8 mouse cellular contexts compared by ENCODE assay signal in the genomic region with DNA sequence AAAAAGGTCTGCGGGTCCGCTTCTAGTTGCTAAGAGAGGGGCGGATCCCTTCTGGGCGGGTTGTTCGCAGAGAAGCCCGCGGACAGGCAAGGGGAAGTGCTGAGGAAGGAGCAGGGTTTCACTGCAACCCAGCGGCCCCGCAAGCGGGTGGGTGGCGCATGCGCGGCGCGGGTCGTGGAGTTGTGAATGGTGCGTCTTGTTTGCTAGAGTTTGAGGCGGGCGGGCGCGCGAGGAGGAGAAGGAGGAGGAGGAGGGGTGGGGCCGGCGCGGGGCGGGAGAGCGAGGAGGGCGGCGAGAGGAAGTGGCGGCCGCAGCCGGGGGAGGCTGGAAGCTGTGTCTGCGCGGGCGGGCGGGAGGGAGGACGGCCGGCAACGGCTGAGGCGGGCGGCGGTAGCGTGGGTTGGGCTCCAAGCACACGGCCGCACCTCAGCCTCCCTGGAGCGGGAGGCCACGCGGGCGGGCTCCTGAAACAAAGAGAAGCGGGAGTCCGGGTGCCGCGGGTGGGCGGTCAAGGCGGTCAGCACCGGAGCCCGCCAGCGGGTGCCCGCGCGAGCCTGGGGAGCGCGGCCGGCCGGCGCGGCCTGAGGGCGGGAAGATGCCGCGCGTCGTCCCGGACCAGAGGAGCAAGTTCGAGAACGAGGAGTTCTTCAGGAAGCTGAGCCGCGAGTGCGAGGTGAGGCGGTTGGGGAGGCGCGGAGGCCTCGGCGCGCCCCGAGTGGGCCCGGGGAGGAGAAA. TPM values are rescaled to one million over a fixed set of nuclear protein-coding genes. Genes with fewer than 3 reads are reported as not detected.
A peak's percentile ranks its signal among the peaks of the same experiment; 100 is the strongest.
DNase-seq lines count a peak whose midpoint lies in the region; ATAC-seq and TF ChIP-seq lines count a peak whose summit lies in the region.

A gene (plus strand): TSS at position 294 of the 735 bp plus-strand sequence.

- H3K27ac ChIP-seq in gastrocnemius, adult 2 months, result peak within 1 kb of the TSS; percentile 97
- peak within 1 kb of the TSS; percentile 92 for H3K27ac ChIP-seq in hindbrain, postnatal 0 days
- peak within 1 kb of the TSS; percentile 82 for H3K27ac ChIP-seq in left cerebral cortex, adult 2 months
- H3K27ac ChIP-seq in macrophage, result peak within 1 kb of the TSS; percentile 73

- peaks cover 34% of the 10 kb centered on the region for H3K79me2 ChIP-seq in macrophage (ENCODE audit: inconsistent target)

- no peaks in the 10 kb centered on the region; the same call in 1 of the 2 replicates for H3K4me1 ChIP-seq in hindbrain, postnatal 0 days (ENCODE audit: insufficient read depth, low read length)

- no peaks in the 10 kb centered on the region for H3K36me3 ChIP-seq in hindbrain, postnatal 0 days (ENCODE audit: insufficient read depth, low read length)
- H3K36me3 ChIP-seq in macrophage (ENCODE audit: inconsistent target), result no peaks in the 10 kb centered on the region

- H3K9me3 ChIP-seq in hindbrain, postnatal 0 days (ENCODE audit: low read length), result no peaks in the 10 kb centered on the region

- intact Hi-C loops in gastrocnemius, adult 2 months (cut with DNase I), result loop anchor here (5.0 kb wide), 1 partner anchor 52 kb away; no protein-coding TSS in a partner anchor
- intact Hi-C loops in left cerebral cortex, adult 2 months (cut with DNase I), result loop anchor here (5.0 kb wide), 1 partner anchor 52 kb away; no protein-coding TSS in a partner anchor

- ATAC-seq in common myeloid progenitor, adult 5-6 weeks (replicated peaks; ENCODE audit: low read depth, poor library complexity, severe bottlenecking), result peak; percentile 94
- peak; percentile 94 for ATAC-seq in hindbrain, postnatal 0 days

- H3K9ac ChIP-seq in hindbrain, postnatal 0 days (replicated peaks; ENCODE audit: low read length), result peak within 1 kb of the TSS; percentile 86

- H3K4me3 ChIP-seq in gastrocnemius, adult 2 months, result peak within 1 kb of the TSS; percentile 94
- H3K4me3 ChIP-seq in hindbrain, postnatal 0 days (ENCODE audit: low read length), result peak within 1 kb of the TSS; percentile 98
- peak within 1 kb of the TSS; percentile 85 for H3K4me3 ChIP-seq in left cerebral cortex, adult 2 months
- peak within 1 kb of the TSS; percentile 65 for H3K4me3 ChIP-seq in macrophage (ENCODE audit: inconsistent target)

- peak within 1 kb of the TSS; percentile 69 for H3K4me2 ChIP-seq in hindbrain, postnatal 0 days (ENCODE audit: low read depth, low read length)

- DNase-seq in ZHBTc4 (ENCODE audit: low read depth, low spot score), result peak; percentile 99
- DNase-seq in gastrocnemius, adult 2 months, result peak; percentile 99
- peak; percentile 97 for DNase-seq in hindbrain, postnatal 0 days (ENCODE audit: low spot score)
- DNase-seq in left cerebral cortex, adult 2 months (ENCODE audit: extremely low spot score in 1 of 2, low spot score in 2 of 2), result peak; percentile 90 to 91
- peak; percentile 87 for DNase-seq in retina, postnatal 7 days (ENCODE audit: low read depth, low spot score)
- DNase-seq in urinary bladder, adult 18-20 months (ENCODE audit: low spot score in 2 of 2), result peak; percentile 86 to 96

- 4% methylated on average over 51 of the region's 86 CpGs for WGBS in hindbrain, postnatal 0 days
- under 1% methylated on average over 79 of the region's 86 CpGs for WGBS in macrophage (ENCODE audit: missing documents)

- TF ChIP-seq CTCF in gastrocnemius, adult 2 months (IDR thresholded peaks at IDR 0.05), result no peak
- no peak for TF ChIP-seq CTCF in hindbrain, postnatal 0 days (IDR thresholded peaks at IDR 0.05; ENCODE audit: low read depth)
- no peak for TF ChIP-seq CTCF in left cerebral cortex, adult 2 months (IDR thresholded peaks at IDR 0.05)

- no peaks in the 10 kb centered on the region for H3K27me3 ChIP-seq in hindbrain, postnatal 0 days (ENCODE audit: insufficient read depth, low read length)

RNA-seq across cellular contexts. Expression of the gene that starts here (rescaled TPM):
- 163 and 164 TPM in 2 replicates for total RNA-seq in common myeloid progenitor, adult 5-6 weeks (2017)
- 10 to 100 TPM; 58.9 to 76.8 TPM for total RNA-seq in gastrocnemius, adult 2 months (2021)
- total RNA-seq in hindbrain, postnatal 0 days (2014; rRNA removed), result 45.1 and 54.3 TPM in 2 replicates
- 27.8 and 30.5 TPM in 2 replicates for polyA plus RNA-seq in hindbrain, postnatal 0 days (2015; fragmentation: Nextera tagmentation; extraction: Ambion mirVana)
- 10 to 100 TPM; 20.7 to 22.3 TPM for total RNA-seq in left cerebral cortex, adult 2 months (2021)
- 100 to 1,000 TPM in 1 of 26 experiments, 10 to 100 TPM in 25; 45.3 to 102 (median 68.9) TPM for total RNA-seq in macrophage (2018; cell fraction: chromatin; rRNA removed)
- total RNA-seq in macrophage (2018; cell fraction: cytosol; rRNA removed), result 10 to 100 TPM; 47.6 to 72.0 (median 56.4) TPM
- 100 to 1,000 TPM in 2 of 26 experiments, 10 to 100 TPM in 24; 41.3 to 104 (median 67.4) TPM for total RNA-seq in macrophage (2018; cell fraction: nucleus; rRNA removed)
- polyA plus RNA-seq in macrophage (2018), result 59.1 to 125 TPM (median 65.1 TPM) in 3 replicates

Comparison
In these comparisons a context has a peak if more than half of its experiments do, and no peak if none do; other contexts are left out.
1. Peak in every context shown above with its lines: DNase-seq, ATAC-seq, H3K4me3 ChIP-seq and H3K27ac ChIP-seq.